Mouse (Mus musculus): ENCODE data around the gene Snph. TPM values are rescaled to one million over a fixed set of nuclear protein-coding genes. Genes with fewer than 3 reads are reported as not detected.

Snph gene
- polyA plus RNA-seq, 2 experiments = 0.62 to 1.5 TPM

- H3K9ac ChIP-seq (ENCODE audit: low read depth, low read length, severe bottlenecking) = peak overlapping the region; percentile 91
- DNase-seq (ENCODE audit: low spot score) = peak; percentile 58
- peak overlapping the region; percentile 63 for H3K4me2 ChIP-seq (replicated peaks; ENCODE audit: low read depth, low read length, severe bottlenecking)
- WGBS = 1% methylated on average over 21 of the region's 21 CpGs
- peaks cover 21% of the 10 kb centered on the region for H3K4me1 ChIP-seq (ENCODE audit: control insufficient read depth, insufficient read depth, low read length)
- peak overlapping the region; percentile 96 for H3K4me3 ChIP-seq (replicated peaks; ENCODE audit: low read length)
- peaks cover 40% of the 10 kb centered on the region for H3K36me3 ChIP-seq (ENCODE audit: control insufficient read depth, insufficient read depth, low read length)
- no peaks in the 10 kb centered on the region for H3K9me3 ChIP-seq (ENCODE audit: control insufficient read depth, low read length)
- ATAC-seq (ENCODE audit: low FRiP score, low read depth) = no peak
- H3K27ac ChIP-seq (replicated peaks; ENCODE audit: low read depth, low read length) = peak overlapping the region; percentile 86; the same call in 1 of the 2 replicates
- TF ChIP-seq POLR2A (IDR thresholded peaks at IDR 0.05; ENCODE audit: borderline replicate concordance, extremely low read depth, insufficient read depth, insufficient read length) = no peak
- no peaks in the 10 kb centered on the region for H3K27me3 ChIP-seq (ENCODE audit: control insufficient read depth, insufficient read depth, low read length)
Observed at GRCm38 (mm10) chr2:151543063-151543895, 89.1 kb downstream of the Snph start.

- H3K36me3 ChIP-seq (ENCODE audit: control insufficient read depth, insufficient read depth, low read length) = peaks cover 33% of the 10 kb centered on the region
- peak; percentile 77 for TF ChIP-seq POLR2A (IDR thresholded peaks at IDR 0.05; ENCODE audit: borderline replicate concordance, extremely low read depth, insufficient read depth, insufficient read length)
- peak; percentile 97 for ATAC-seq (ENCODE audit: low FRiP score, low read depth)
- peak within 1 kb of the TSS; percentile 63 for H3K4me2 ChIP-seq (replicated peaks; ENCODE audit: low read depth, low read length, severe bottlenecking)
- H3K9ac ChIP-seq (ENCODE audit: low read depth, low read length, severe bottlenecking) = peak within 1 kb of the TSS; percentile 91
- H3K4me1 ChIP-seq (ENCODE audit: control insufficient read depth, insufficient read depth, low read length) = peaks cover 21% of the 10 kb centered on the region
- H3K9me3 ChIP-seq (ENCODE audit: control insufficient read depth, low read length) = no peaks in the 10 kb centered on the region
- no peaks in the 10 kb centered on the region for H3K27me3 ChIP-seq (ENCODE audit: control insufficient read depth, insufficient read depth, low read length)
- peak within 1 kb of the TSS; percentile 96 for H3K4me3 ChIP-seq (replicated peaks; ENCODE audit: low read length)
- H3K27ac ChIP-seq (replicated peaks; ENCODE audit: low read depth, low read length) = peak within 1 kb of the TSS; percentile 86
- WGBS = 0% methylated on average over 38 of the region's 93 CpGs
- peak; percentile 95 for DNase-seq (ENCODE audit: low spot score)
Observed at GRCm38 (mm10) chr2:151542323-151543062, 89.9 kb downstream of the Snph start, which contains the start of gene Fkbp1a. TSS of gene Fkbp1a (plus strand) at chr2:151542483.

Other genes starting within 250 kb of the Snph start
- not detected in 2 replicates for gene 4921509C19Rik, start 156.4 kb downstream of the Snph start, polyA plus RNA-seq (2012; rRNA removed)
- not detected in 2 replicates for gene 4921509C19Rik, start 156.4 kb downstream of the Snph start, polyA plus RNA-seq (2014; fragmentation: Nextera tagmentation; extraction: Ambion mirVana)
- 176 and 219 TPM in 2 replicates for gene Nsfl1c, start 138.4 kb downstream of the Snph start, polyA plus RNA-seq (2012; rRNA removed)
- gene Nsfl1c, start 138.4 kb downstream of the Snph start, polyA plus RNA-seq (2014; fragmentation: Nextera tagmentation; extraction: Ambion mirVana) = 224 and 238 TPM in 2 replicates
- gene Fkbp1a, start 90.1 kb downstream of the Snph start, polyA plus RNA-seq (2012; rRNA removed) = 200 and 213 TPM in 2 replicates
- gene Fkbp1a, start 90.1 kb downstream of the Snph start, polyA plus RNA-seq (2014; fragmentation: Nextera tagmentation; extraction: Ambion mirVana) = 562 and 583 TPM in 2 replicates
- gene Sdcbp2, start 60.0 kb downstream of the Snph start, polyA plus RNA-seq (2012; rRNA removed) = 1.6 and 1.7 TPM in 2 replicates
- gene Sdcbp2, start 60.0 kb downstream of the Snph start, polyA plus RNA-seq (2014; fragmentation: Nextera tagmentation; extraction: Ambion mirVana) = 2.0 and 2.4 TPM in 2 replicates
- gene Rad21l, start 35.9 kb upstream of the Snph start, polyA plus RNA-seq (2012; rRNA removed) = not detected in 2 replicates
- not detected in 2 replicates for gene Rad21l, start 35.9 kb upstream of the Snph start, polyA plus RNA-seq (2014; fragmentation: Nextera tagmentation; extraction: Ambion mirVana)
- 2.7 and 3.5 TPM in 2 replicates for gene Tmem74b, start 69.4 kb upstream of the Snph start, polyA plus RNA-seq (2012; rRNA removed)
- gene Tmem74b, start 69.4 kb upstream of the Snph start, polyA plus RNA-seq (2014; fragmentation: Nextera tagmentation; extraction: Ambion mirVana) = 2.2 and 2.5 TPM in 2 replicates
- gene Psmf1, start 111.6 kb upstream of the Snph start, polyA plus RNA-seq (2012; rRNA removed) = 36.0 and 47.5 TPM in 2 replicates
- 46.4 and 53.8 TPM in 2 replicates for gene Psmf1, start 111.6 kb upstream of the Snph start, polyA plus RNA-seq (2014; fragmentation: Nextera tagmentation; extraction: Ambion mirVana)
- 0.65 and 1.4 TPM in 2 replicates for gene Rspo4, start 210.3 kb upstream of the Snph start, polyA plus RNA-seq (2012; rRNA removed)
- gene Rspo4, start 210.3 kb upstream of the Snph start, polyA plus RNA-seq (2014; fragmentation: Nextera tagmentation; extraction: Ambion mirVana) = 0.83 and 1.3 TPM in 2 replicates

Data from limb, embryonic 14.5 days (tissue).